Mouse (Mus musculus) small intestine, adult 2 months (tissue): ENCODE results near the gene Mad1l1. TPM values are rescaled to one million over a fixed set of nuclear protein-coding genes. Genes with fewer than 3 reads are reported as not detected.

Source experiments
- H3K27ac ChIP-seq: fragments of 200-500 bp; 2 replicates; pipeline ENCODE4 v1.5.1; 2012; ENCODE audit warnings: low read depth, low read length, control low read depth, inconsistent platforms; ENCODE audit not compliant: insufficient read depth
- H3K27me3 ChIP-seq: fragments of 200-500 bp; 2 replicates; pipeline ENCODE4 v1.6.1; 2012; ENCODE audit warnings: mild to moderate bottlenecking, moderate library complexity, low read length, inconsistent platforms; ENCODE audit not compliant: control insufficient read depth, insufficient read depth
- H3K36me3 ChIP-seq: fragments of 200-500 bp; 2 replicates; pipeline ENCODE4 v1.6.1; 2012; ENCODE audit warnings: mild to moderate bottlenecking, low read length, control low read depth, inconsistent platforms; ENCODE audit not compliant: control insufficient read depth, insufficient read depth
- H3K4me1 ChIP-seq: fragments of 200-500 bp; 2 replicates; pipeline ENCODE4 v1.6.1; 2012; ENCODE audit warnings: low read length, inconsistent platforms, mixed read lengths; ENCODE audit not compliant: control insufficient read depth, insufficient read depth, insufficient read length
- H3K4me3 ChIP-seq: fragments of 200-500 bp; 2 replicates; pipeline ENCODE4 v1.5.1; 2012; ENCODE audit warnings: low read depth, mild to moderate bottlenecking, control low read depth, inconsistent platforms, low read length, moderate library complexity
- CTCF ChIP-seq: fragments of 200-500 bp; IDR thresholded peaks from 2 replicates; pipeline ENCODE4 v1.5.1; 2012; ENCODE audit warnings: low read depth, mild to moderate bottlenecking, control low read depth, inconsistent platforms, low read length, moderate library complexity, mixed read lengths; ENCODE audit not compliant: insufficient replicate concordance, insufficient read length; ENCODE audit errors: extremely low read depth
- POLR2A ChIP-seq: fragments of 200-500 bp; IDR thresholded peaks from 2 replicates; pipeline ENCODE4 v1.6.1; 2012; ENCODE audit warnings: low read depth, mild to moderate bottlenecking, control low read depth, inconsistent platforms, low read length, moderate library complexity
- WGBS: fragments of 180-500 bp; shearing (Covaris S2); methylation state at CpG from one replicate; pipeline ENCODE4 v1.1.7; 2018; 5-methylcytosine and 5-hydroxymethylcytosine counted together
- polyA plus RNA-seq: library from polyadenylated mRNA; depleted of rRNA; stranded (reverse); fragments of >200 nt; gene quantifications from 2 replicates; pipeline ENCODE4 v1.2.3, GENCODE M21; 2012

Gene Mad1l1
- polyA plus RNA-seq, 1 experiment, result 22.9 TPM

DNA sequence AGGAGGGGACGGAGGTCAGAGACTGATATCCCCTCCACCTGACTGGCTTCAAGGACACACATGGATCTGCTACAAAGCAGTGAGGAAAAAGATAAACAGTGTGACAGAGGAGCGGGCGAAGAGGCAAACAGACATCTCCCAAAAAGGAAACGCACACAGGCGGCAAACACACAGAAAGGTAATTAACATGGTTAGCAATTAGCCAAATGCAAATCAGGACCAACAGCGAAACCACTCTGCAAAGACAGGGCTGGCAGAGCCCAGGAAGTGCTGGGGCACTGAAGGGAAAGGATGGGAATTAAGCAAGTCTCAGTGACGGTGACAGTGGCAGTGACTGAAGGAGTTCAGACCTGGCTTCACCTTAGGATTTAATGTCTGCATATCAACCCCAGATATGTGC lies 187.3 kb downstream of the Mad1l1 start:
- H3K4me1 ChIP-seq, result no peaks in the 10 kb centered on the region
- H3K36me3 ChIP-seq, result no peaks in the 10 kb centered on the region; the same call in 1 of the 2 replicates
- 95% methylated on average over 7 of the region's 7 CpGs for WGBS
- no peak overlapping the region for H3K4me3 ChIP-seq
- H3K27me3 ChIP-seq, result no peaks in the 10 kb centered on the region
- TF ChIP-seq CTCF (no peak), POLR2A (no peak)
- H3K27ac ChIP-seq, result no peak overlapping the region

GRCm38 (mm10) chr5:140128414-140128981 lies 192.9 kb downstream of the Mad1l1 start:
- no peak overlapping the region for H3K27ac ChIP-seq
- TF ChIP-seq POLR2A, result no peak
- no peak for TF ChIP-seq CTCF
- no peaks in the 10 kb centered on the region; the same call in 1 of the 2 replicates for H3K36me3 ChIP-seq
- WGBS, result 88% methylated on average over 9 of the region's 9 CpGs
- H3K4me3 ChIP-seq, result no peak overlapping the region
- no peaks in the 10 kb centered on the region for H3K27me3 ChIP-seq
- H3K4me1 ChIP-seq, result no peaks in the 10 kb centered on the region

- Histone ChIP-seq H3K4me1 (no peaks in the 10 kb centered on the region), H3K4me3 (no peak overlapping the region), H3K36me3 (no peaks in the 10 kb centered on the region; the same call in 1 of the 2 replicates), H3K27me3 (no peaks in the 10 kb centered on the region), H3K27ac (no peak overlapping the region)
- 96% methylated on average over 7 of the region's 7 CpGs for WGBS
- no peak for TF ChIP-seq CTCF
- no peak for TF ChIP-seq POLR2A
These were observed 193.4 kb downstream of the Mad1l1 start for GRCm38 (mm10) chr5:140127981-140128380.

DNA sequence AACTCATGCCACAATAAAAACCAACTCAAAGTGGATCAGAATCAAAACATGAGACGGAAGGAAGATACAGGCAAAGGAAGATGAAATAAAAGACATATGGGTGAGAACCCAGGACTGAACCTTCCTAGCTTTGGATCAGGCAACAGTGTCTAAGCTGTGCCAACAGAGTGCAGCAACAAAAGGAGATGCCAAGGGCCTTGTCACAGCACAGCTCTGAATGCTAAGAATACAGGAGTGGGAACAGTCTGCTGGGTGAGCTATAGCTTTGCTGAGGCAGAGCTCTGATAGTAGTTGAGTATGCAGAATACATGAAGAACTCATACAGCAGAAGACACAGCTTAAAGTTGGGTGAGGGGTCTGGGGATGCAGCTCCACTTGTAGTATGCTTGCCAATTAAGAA lies 196.7 kb downstream of the Mad1l1 start:
- Histone ChIP-seq H3K4me1 (no peaks in the 10 kb centered on the region), H3K36me3 (no peaks in the 10 kb centered on the region), H3K4me3 (no peak overlapping the region), H3K27ac (no peak overlapping the region), H3K27me3 (no peaks in the 10 kb centered on the region)
- TF ChIP-seq POLR2A (no peak), CTCF (no peak)
- 94% methylated on average over 1 of the region's 1 CpGs for WGBS

- Histone ChIP-seq H3K4me1 (no peaks in the 10 kb centered on the region), H3K27me3 (no peaks in the 10 kb centered on the region), H3K4me3 (no peak overlapping the region), H3K27ac (no peak overlapping the region), H3K36me3 (no peaks in the 10 kb centered on the region)
- TF ChIP-seq POLR2A, result no peak
- no peak for TF ChIP-seq CTCF
- WGBS, result 66% methylated on average over 4 of the region's 4 CpGs
These were observed 197.5 kb downstream of the Mad1l1 start for GRCm38 (mm10) chr5:140123640-140124366.

GRCm38 (mm10) chr5:140123194-140123593 lies 198.2 kb downstream of the Mad1l1 start:
- WGBS, result 79% methylated on average over 5 of the region's 5 CpGs
- Histone ChIP-seq H3K4me1 (no peaks in the 10 kb centered on the region; the same call in 1 of the 2 replicates), H3K27me3 (no peaks in the 10 kb centered on the region), H3K4me3 (no peak overlapping the region), H3K27ac (no peak overlapping the region), H3K36me3 (no peaks in the 10 kb centered on the region)
- TF ChIP-seq POLR2A (no peak), CTCF (no peak)

GRCm38 (mm10) chr5:140121966-140122365 lies 199.4 kb downstream of the Mad1l1 start:
- H3K36me3 ChIP-seq, result no peaks in the 10 kb centered on the region
- no peak overlapping the region for H3K4me3 ChIP-seq
- TF ChIP-seq POLR2A, result no peak
- TF ChIP-seq CTCF, result no peak
- no peaks in the 10 kb centered on the region for H3K27me3 ChIP-seq
- WGBS, result 95% methylated on average over 3 of the region's 3 CpGs
- peaks cover 9% of the 10 kb centered on the region for H3K4me1 ChIP-seq
- H3K27ac ChIP-seq, result no peak overlapping the region
